Mouse (Mus musculus) central nervous system, embryonic 18 days (tissue): ENCODE measurements around the gene Cby3. TPM values are rescaled to one million over a fixed set of nuclear protein-coding genes. Genes with fewer than 3 reads are reported as not detected.

ENCODE experiments used
- polyA plus RNA-seq: library from polyadenylated mRNA; depleted of rRNA; stranded (reverse); fragments of >200 nt; gene quantifications from 2 replicates; pipeline ENCODE4 v1.2.3, GENCODE M21; 2012; rRNA removed

The Cby3 gene
- polyA plus RNA-seq = 0.41 and 0.76 TPM in 2 replicates

GRCm38 (mm10) chr11:50354162-50354561 lies at the start of gene Cby3:
Gene Cby3 (plus strand): TSS chr11:50354462.

GRCm38 (mm10) chr11:50325496-50326301 lies 28.6 kb upstream of the Cby3 start, which contains the start of gene Canx:
Gene Canx (minus strand): TSS chr11:50325673.

GRCm38 (mm10) chr11:50376911-50377891 lies 22.9 kb downstream of the Cby3 start, which contains the start of gene Hnrnph1:
Gene Hnrnph1 (plus strand): TSS chr11:50376990.

Other genes starting within 250 kb of the Cby3 start
- 40.6 and 41.1 TPM in 2 replicates for gene Tbc1d9b, start 223.1 kb upstream of the Cby3 start, polyA plus RNA-seq
- gene Mrnip, start 180.0 kb upstream of the Cby3 start, polyA plus RNA-seq = 32.8 and 33.6 TPM in 2 replicates
- gene Sqstm1, start 143.6 kb upstream of the Cby3 start, polyA plus RNA-seq = 237 and 250 TPM in 2 replicates
- 79.9 and 93.1 TPM in 2 replicates for gene Mgat4b, start 143.6 kb upstream of the Cby3 start, polyA plus RNA-seq
- gene Ltc4s, start 115.8 kb upstream of the Cby3 start, polyA plus RNA-seq = 5.1 and 5.4 TPM in 2 replicates
- gene Maml1, start 62.2 kb upstream of the Cby3 start, polyA plus RNA-seq = 8.4 and 8.9 TPM in 2 replicates
- gene Canx, start 28.8 kb upstream of the Cby3 start, polyA plus RNA-seq = 188 and 210 TPM in 2 replicates
- 504 and 525 TPM in 2 replicates for gene Hnrnph1, start 22.5 kb downstream of the Cby3 start, polyA plus RNA-seq
- gene Rufy1, start 76.7 kb downstream of the Cby3 start, polyA plus RNA-seq = 24.1 and 24.5 TPM in 2 replicates
- 10.6 and 10.8 TPM in 2 replicates for gene Adamts2, start 247.6 kb downstream of the Cby3 start, polyA plus RNA-seq